Mouse (Mus musculus): ENCODE measurements around the gene Gprc6a. TPM values are rescaled to one million over a fixed set of nuclear protein-coding genes. Genes with fewer than 3 reads are reported as not detected.

The Gprc6a gene
- total RNA-seq, 1 experiment from 2014 or later: not detected

GRCm38 (mm10) chr10:51596928-51597635, 34.2 kb downstream of the Gprc6a start:
- ATAC-seq (replicated peaks in 1 of 2; ENCODE audit: insufficient read depth in 1 of 2, low FRiP score in 2 of 2, low TSS enrichment in 1 of 2, low read depth in 1 of 2, poor library complexity in 2 of 2, severe bottlenecking in 2 of 2): peak; percentile 72 to 88

- ATAC-seq (replicated peaks in 1 of 2; ENCODE audit: insufficient read depth in 1 of 2, low FRiP score in 2 of 2, low TSS enrichment in 1 of 2, low read depth in 1 of 2, poor library complexity in 2 of 2, severe bottlenecking in 2 of 2): peak; percentile 57 to 67; a peak in 3 of 4 replicates
These were observed 36.0 kb downstream of the Gprc6a start for GRCm38 (mm10) chr10:51595001-51595931.

- no peak for ATAC-seq (replicated peaks in 1 of 2; ENCODE audit: insufficient read depth in 1 of 2, low FRiP score in 2 of 2, low TSS enrichment in 1 of 2, low read depth in 1 of 2, poor library complexity in 2 of 2, severe bottlenecking in 2 of 2)
These were observed 39.7 kb downstream of the Gprc6a start for GRCm38 (mm10) chr10:51591574-51591973.

- peak in 1 of 2 experiments; percentile 56; a peak in 2 of 4 replicates for ATAC-seq (replicated peaks in 1 of 2; ENCODE audit: insufficient read depth in 1 of 2, low FRiP score in 2 of 2, low TSS enrichment in 1 of 2, low read depth in 1 of 2, poor library complexity in 2 of 2, severe bottlenecking in 2 of 2)
These were observed 41.1 kb downstream of the Gprc6a start, which contains the start of gene Fam162b for GRCm38 (mm10) chr10:51590139-51590574. Fam162b (minus strand) TSS chr10:51590517.

- peak; percentile 62; a peak in 3 of 4 replicates for ATAC-seq (replicated peaks in 1 of 2; ENCODE audit: insufficient read depth in 1 of 2, low FRiP score in 2 of 2, low TSS enrichment in 1 of 2, low read depth in 1 of 2, poor library complexity in 2 of 2, severe bottlenecking in 2 of 2)
These were observed 46.3 kb downstream of the Gprc6a start for GRCm38 (mm10) chr10:51584919-51585318.

- ATAC-seq (replicated peaks in 1 of 2; ENCODE audit: insufficient read depth in 1 of 2, low FRiP score in 2 of 2, low TSS enrichment in 1 of 2, low read depth in 1 of 2, poor library complexity in 2 of 2, severe bottlenecking in 2 of 2): peak; percentile 68 to 69
These were observed 46.9 kb downstream of the Gprc6a start for GRCm38 (mm10) chr10:51584378-51584777.

GRCm38 (mm10) chr10:51571225-51571996, 59.9 kb downstream of the Gprc6a start:
- peak; percentile 97 to 100 for ATAC-seq (replicated peaks in 1 of 2; ENCODE audit: insufficient read depth in 1 of 2, low FRiP score in 2 of 2, low TSS enrichment in 1 of 2, low read depth in 1 of 2, poor library complexity in 2 of 2, severe bottlenecking in 2 of 2)

Other genes starting within 250 kb of the Gprc6a start
- gene Gm49339, start 150.8 kb downstream of the Gprc6a start, total RNA-seq (2017): not detected in 2 replicates
- 42.8 and 68.0 TPM in 2 replicates for gene Lilr4b, start 150.8 kb downstream of the Gprc6a start, total RNA-seq (2017)
- gene Lilrb4a, start 140.5 kb downstream of the Gprc6a start, total RNA-seq (2017): 38.3 and 101 TPM in 2 replicates
- not detected in 2 replicates for gene Fam162b, start 40.9 kb downstream of the Gprc6a start, total RNA-seq (2017)
- 0.69 TPM in 1 of 2 replicates, not detected in the other for gene Rfx6, start 46.3 kb upstream of the Gprc6a start, total RNA-seq (2017)